Mouse (Mus musculus) hindbrain, embryonic 12.5 days (tissue): ENCODE measurements around the gene Tcf7l2. TPM values are rescaled to one million over a fixed set of nuclear protein-coding genes. Genes with fewer than 3 reads are reported as not detected.

Source experiments
- ATAC-seq: fragments of 200-750 bp; cut with Nextera tagmentation; 2 replicates; pipeline ENCODE4 v1.8.0; 2017; ENCODE audit warnings: moderate TSS enrichment; ENCODE audit not compliant: low FRiP score
- H3K27ac ChIP-seq: fragments of 300-500 bp; sonication (generic); 2 replicates; pipeline ENCODE4 v1.5.1; 2016; ENCODE audit warnings: mild to moderate bottlenecking
- H3K27me3 ChIP-seq: fragments of 300-500 bp; sonication (generic); 2 replicates; pipeline ENCODE4 v1.6.1; 2016; ENCODE audit warnings: mild to moderate bottlenecking
- H3K36me3 ChIP-seq: fragments of 300-500 bp; sonication (generic); 2 replicates; pipeline ENCODE4 v1.6.1; 2016; ENCODE audit warnings: mild to moderate bottlenecking
- H3K4me1 ChIP-seq: fragments of 300-500 bp; sonication (generic); 2 replicates; pipeline ENCODE4 v1.6.1; 2016
- H3K4me2 ChIP-seq: fragments of 300-500 bp; sonication (generic); replicated peaks from 2 replicates; pipeline ENCODE4 v1.6.1; 2016; ENCODE audit warnings: mild to moderate bottlenecking
- H3K4me3 ChIP-seq: fragments of 300-500 bp; sonication (generic); 2 replicates; pipeline ENCODE4 v1.5.1; 2016; ENCODE audit warnings: mild to moderate bottlenecking
- H3K9ac ChIP-seq: fragments of 300-500 bp; sonication (generic); 2 replicates; pipeline ENCODE4 v1.6.1; 2016; ENCODE audit warnings: mild to moderate bottlenecking, moderate library complexity
- H3K9me3 ChIP-seq: fragments of 300-500 bp; sonication (generic); replicated peaks from 2 replicates; pipeline ENCODE4 v1.6.1; 2016; ENCODE audit warnings: mild to moderate bottlenecking
- WGBS: fragments of 180-500 bp; shearing (Covaris S2); methylation state at CpG from one replicate; pipeline ENCODE4 v1.1.7; 2016; 5-methylcytosine and 5-hydroxymethylcytosine counted together
- polyA plus RNA-seq: library from polyadenylated mRNA; unstranded; fragments of >200 nt; fragmentation: Nextera tagmentation; extraction: Ambion mirVana; gene quantifications from 2 replicates; pipeline ENCODE4 v1.2.1, GENCODE M21; 2016

Gene Tcf7l2
- polyA plus RNA-seq = 78.0 and 81.6 TPM in 2 replicates

GRCm38 (mm10) chr19:55741439-55741928 lies at the start of gene Tcf7l2:
TSS of gene Tcf7l2 (plus strand) at chr19:55741820.
- H3K27ac ChIP-seq = peak within 1 kb of the TSS; percentile 94
- WGBS = under 1% methylated on average over 42 of the region's 42 CpGs
- H3K27me3 ChIP-seq = no peaks in the 10 kb centered on the region; the same call in 1 of the 2 replicates
- peak within 1 kb of the TSS; percentile 89 for H3K9ac ChIP-seq
- H3K4me3 ChIP-seq = peak within 1 kb of the TSS; percentile 67
- no peaks in the 10 kb centered on the region for H3K9me3 ChIP-seq
- H3K36me3 ChIP-seq = no peaks in the 10 kb centered on the region
- peak within 1 kb of the TSS; percentile 50 for H3K4me2 ChIP-seq
- H3K4me1 ChIP-seq = peaks cover 31% of the 10 kb centered on the region
- ATAC-seq = peak; percentile 91

- Histone ChIP-seq H3K9ac (no peak overlapping the region), H3K4me3 (no peak overlapping the region)
- WGBS = 22% methylated on average over 13 of the region's 13 CpGs
Observed at GRCm38 (mm10) chr19:55694651-55695050, 47.0 kb upstream of the Tcf7l2 start.

GRCm38 (mm10) chr19:55695418-55695817 lies 46.2 kb upstream of the Tcf7l2 start:
- H3K4me3 ChIP-seq = no peak overlapping the region
- peaks cover 16% of the 10 kb centered on the region for H3K27me3 ChIP-seq
- no peaks in the 10 kb centered on the region for H3K9me3 ChIP-seq
- no peaks in the 10 kb centered on the region for H3K36me3 ChIP-seq
- WGBS = 80% methylated on average over 10 of the region's 10 CpGs
- no peak overlapping the region for H3K4me2 ChIP-seq
- ATAC-seq = no peak
- H3K9ac ChIP-seq = no peak overlapping the region
- peaks cover 6% of the 10 kb centered on the region; the same call in 1 of the 2 replicates for H3K4me1 ChIP-seq
- no peak overlapping the region for H3K27ac ChIP-seq

More at GRCm38 (mm10) chr19:55694651-55695050, 47.0 kb upstream of the Tcf7l2 start:
- H3K4me1 ChIP-seq = peaks cover 6% of the 10 kb centered on the region; the same call in 1 of the 2 replicates
- no peak for ATAC-seq
- no peak overlapping the region for H3K4me2 ChIP-seq
- no peak overlapping the region for H3K27ac ChIP-seq
- H3K9me3 ChIP-seq = no peaks in the 10 kb centered on the region
- H3K27me3 ChIP-seq = peaks cover 13% of the 10 kb centered on the region
- H3K36me3 ChIP-seq = no peaks in the 10 kb centered on the region

- Histone ChIP-seq H3K36me3 (no peaks in the 10 kb centered on the region), H3K27ac (no peak overlapping the region), H3K4me1 (peaks cover 6% of the 10 kb centered on the region; the same call in 1 of the 2 replicates), H3K27me3 (peaks cover 10% of the 10 kb centered on the region), H3K9ac (no peak overlapping the region), H3K4me3 (no peak overlapping the region), H3K9me3 (no peaks in the 10 kb centered on the region), H3K4me2 (no peak overlapping the region)
- 85% methylated on average over 5 of the region's 5 CpGs for WGBS
- no peak for ATAC-seq
Observed at GRCm38 (mm10) chr19:55698892-55699291, 42.7 kb upstream of the Tcf7l2 start.

- Histone ChIP-seq H3K27ac (no peak overlapping the region), H3K4me1 (peaks cover 2% of the 10 kb centered on the region; the same call in 1 of the 2 replicates), H3K27me3 (0 out of 2 replicates have a peak, but pooled peaks cover 4% of the 10 kb centered on the region), H3K9ac (no peak overlapping the region), H3K36me3 (no peaks in the 10 kb centered on the region), H3K4me3 (no peak overlapping the region), H3K4me2 (no peak overlapping the region), H3K9me3 (no peaks in the 10 kb centered on the region)
- ATAC-seq = no peak
- 35% methylated on average over 6 of the region's 6 CpGs for WGBS
Observed at GRCm38 (mm10) chr19:55700214-55700568, 41.4 kb upstream of the Tcf7l2 start.

GRCm38 (mm10) chr19:55700569-55701282 lies 40.9 kb upstream of the Tcf7l2 start:
- 0 out of 2 replicates have a peak, but pooled peaks cover 4% of the 10 kb centered on the region for H3K27me3 ChIP-seq
- no peaks in the 10 kb centered on the region for H3K9me3 ChIP-seq
- H3K36me3 ChIP-seq = no peaks in the 10 kb centered on the region
- H3K27ac ChIP-seq = no peak overlapping the region
- no peak for ATAC-seq
- H3K4me3 ChIP-seq = no peak overlapping the region
- H3K4me1 ChIP-seq = 0 out of 2 replicates have a peak, but pooled peaks cover 2% of the 10 kb centered on the region
- WGBS = 64% methylated on average over 11 of the region's 11 CpGs
- H3K9ac ChIP-seq = no peak overlapping the region
- no peak overlapping the region for H3K4me2 ChIP-seq

- WGBS = 86% methylated on average over 9 of the region's 9 CpGs
- H3K27ac ChIP-seq = no peak overlapping the region
- H3K4me2 ChIP-seq = no peak overlapping the region
- no peaks in the 10 kb centered on the region for H3K36me3 ChIP-seq
- 0 out of 2 replicates have a peak, but pooled peaks cover 4% of the 10 kb centered on the region for H3K27me3 ChIP-seq
- no peaks in the 10 kb centered on the region for H3K9me3 ChIP-seq
- H3K9ac ChIP-seq = no peak overlapping the region
- H3K4me1 ChIP-seq = 0 out of 2 replicates have a peak, but pooled peaks cover 2% of the 10 kb centered on the region
- no peak for ATAC-seq
- H3K4me3 ChIP-seq = no peak overlapping the region
Observed at GRCm38 (mm10) chr19:55701283-55701633, 40.4 kb upstream of the Tcf7l2 start.

- Histone ChIP-seq H3K4me3 (no peak overlapping the region), H3K27ac (no peak overlapping the region), H3K9ac (no peak overlapping the region), H3K36me3 (no peaks in the 10 kb centered on the region), H3K27me3 (0 out of 2 replicates have a peak, but pooled peaks cover 4% of the 10 kb centered on the region), H3K4me2 (no peak overlapping the region), H3K9me3 (no peaks in the 10 kb centered on the region), H3K4me1 (0 out of 2 replicates have a peak, but pooled peaks cover 2% of the 10 kb centered on the region)
- no peak for ATAC-seq
- WGBS = 70% methylated on average over 4 of the region's 4 CpGs
Observed at GRCm38 (mm10) chr19:55702081-55702480, 39.5 kb upstream of the Tcf7l2 start.

GRCm38 (mm10) chr19:55702716-55703115 lies 38.9 kb upstream of the Tcf7l2 start:
- H3K9me3 ChIP-seq = no peaks in the 10 kb centered on the region
- no peak overlapping the region for H3K9ac ChIP-seq
- H3K4me1 ChIP-seq = 0 out of 2 replicates have a peak, but pooled peaks cover 2% of the 10 kb centered on the region
- WGBS = 92% methylated on average over 8 of the region's 8 CpGs
- ATAC-seq = no peak
- H3K4me2 ChIP-seq = no peak overlapping the region
- 0 out of 2 replicates have a peak, but pooled peaks cover 4% of the 10 kb centered on the region for H3K27me3 ChIP-seq
- no peak overlapping the region for H3K4me3 ChIP-seq
- no peaks in the 10 kb centered on the region for H3K36me3 ChIP-seq
- no peak overlapping the region for H3K27ac ChIP-seq

- no peak for ATAC-seq
- Histone ChIP-seq H3K4me3 (no peak overlapping the region), H3K27me3 (0 out of 2 replicates have a peak, but pooled peaks cover 4% of the 10 kb centered on the region), H3K9ac (no peak overlapping the region), H3K36me3 (no peaks in the 10 kb centered on the region), H3K4me2 (no peak overlapping the region), H3K27ac (no peak overlapping the region), H3K4me1 (0 out of 2 replicates have a peak, but pooled peaks cover 2% of the 10 kb centered on the region), H3K9me3 (no peaks in the 10 kb centered on the region)
- 38% methylated on average over 6 of the region's 6 CpGs for WGBS
Observed at GRCm38 (mm10) chr19:55704071-55704470, 37.5 kb upstream of the Tcf7l2 start.

- no peaks in the 10 kb centered on the region for H3K9me3 ChIP-seq
- WGBS = 68% methylated on average over 7 of the region's 7 CpGs
Observed at GRCm38 (mm10) chr19:55706300-55706699, 35.3 kb upstream of the Tcf7l2 start.

GRCm38 (mm10) chr19:55706806-55707205 lies 34.8 kb upstream of the Tcf7l2 start:
- Histone ChIP-seq H3K9ac (no peak overlapping the region), H3K4me3 (no peak overlapping the region), H3K36me3 (no peaks in the 10 kb centered on the region), H3K27ac (no peak overlapping the region), H3K9me3 (no peaks in the 10 kb centered on the region), H3K4me2 (no peak overlapping the region), H3K27me3 (no peaks in the 10 kb centered on the region), H3K4me1 (0 out of 2 replicates have a peak, but pooled peaks cover 2% of the 10 kb centered on the region)
- ATAC-seq = no peak
- 92% methylated on average over 6 of the region's 6 CpGs for WGBS

More at GRCm38 (mm10) chr19:55706300-55706699, 35.3 kb upstream of the Tcf7l2 start:
- ATAC-seq = no peak
- Histone ChIP-seq H3K9ac (no peak overlapping the region), H3K27ac (no peak overlapping the region), H3K4me2 (no peak overlapping the region), H3K27me3 (no peaks in the 10 kb centered on the region), H3K36me3 (no peaks in the 10 kb centered on the region), H3K4me3 (no peak overlapping the region), H3K4me1 (0 out of 2 replicates have a peak, but pooled peaks cover 2% of the 10 kb centered on the region)
